In genomic region chr4:140957725-140958124, GRCm38 (mm10) we compare ENCODE assay signal across 8 mouse cellular contexts. TPM values are rescaled to one million over a fixed set of nuclear protein-coding genes. Genes with fewer than 3 reads are reported as not detected.
A peak's percentile ranks its signal among the peaks of the same experiment; 100 is the strongest.
DNase-seq lines count a peak whose midpoint lies in the region; ATAC-seq lines count a peak whose summit lies in the region.

No protein-coding gene starts in this region.

- 2% methylated on average over 13 of the region's 13 CpGs for WGBS in hindbrain, embryonic 13.5 days

- peaks cover 30% of the 10 kb centered on the region for H3K4me1 ChIP-seq in hindbrain, embryonic 13.5 days (replicated peaks)

- peak overlapping the region; percentile 70 for H3K4me2 ChIP-seq in hindbrain, embryonic 13.5 days

- peak overlapping the region; percentile 42 for H3K4me3 ChIP-seq in hindbrain, embryonic 13.5 days

- no peaks in the 10 kb centered on the region for H3K36me3 ChIP-seq in hindbrain, embryonic 13.5 days

- peaks cover 7% of the 10 kb centered on the region; the same call in 1 of the 2 replicates for H3K27me3 ChIP-seq in hindbrain, embryonic 13.5 days

- H3K27ac ChIP-seq in hindbrain, embryonic 13.5 days = peak overlapping the region; percentile 63

- peak; percentile 34; the same call in 1 of the 2 replicates for ATAC-seq in hindbrain, embryonic 13.5 days (ENCODE audit: low FRiP score)

- peak; percentile 67 for DNase-seq in R1 (ENCODE audit: low read depth, low spot score)
- peak; percentile 84 to 87 for DNase-seq in cerebellum, postnatal 25 days
- peak; percentile 54 to 74 for DNase-seq in frontal cortex, postnatal 25 days (ENCODE audit: low spot score in 2 of 2)
- DNase-seq in left cerebral cortex, adult 11 months (ENCODE audit: low spot score) = peak; percentile 75
- DNase-seq in lung, postnatal 4 days = peak; percentile 61 to 85
- peak; percentile 77 for DNase-seq in retina, postnatal 7 days (ENCODE audit: low read depth, low spot score)
- DNase-seq in urinary bladder, adult 2 months (ENCODE audit: low spot score) = peak; percentile 57

- H3K9me3 ChIP-seq in hindbrain, embryonic 13.5 days = no peaks in the 10 kb centered on the region

- H3K9ac ChIP-seq in hindbrain, embryonic 13.5 days = peak overlapping the region; percentile 71

RNA-seq across cellular contexts. Expression of gene Sdhb, which starts 3.3 kb away (rescaled TPM):
- polyA plus RNA-seq in hindbrain, embryonic 13.5 days (2015; fragmentation: Nextera tagmentation; extraction: Ambion mirVana) = 442 and 459 TPM in 2 replicates
- polyA plus RNA-seq in urinary bladder, adult 2 months (2012; rRNA removed) = 175 and 188 TPM in 2 replicates

RNA-seq across cellular contexts. Expression of gene Atp13a2, which starts 28.9 kb away (rescaled TPM):
- 140 TPM in 2 replicates for polyA plus RNA-seq in hindbrain, embryonic 13.5 days (2015; fragmentation: Nextera tagmentation; extraction: Ambion mirVana)
- polyA plus RNA-seq in urinary bladder, adult 2 months (2012; rRNA removed) = 49.5 and 57.3 TPM in 2 replicates

RNA-seq across cellular contexts. Expression of gene Padi2, which starts 51.6 kb away (rescaled TPM):
- polyA plus RNA-seq in hindbrain, embryonic 13.5 days (2015; fragmentation: Nextera tagmentation; extraction: Ambion mirVana) = 0.89 and 1.1 TPM in 2 replicates
- 1.7 and 1.8 TPM in 2 replicates for polyA plus RNA-seq in urinary bladder, adult 2 months (2012; rRNA removed)

RNA-seq across cellular contexts. Expression of gene Mfap2, which starts 52.5 kb away (rescaled TPM):
- polyA plus RNA-seq in hindbrain, embryonic 13.5 days (2015; fragmentation: Nextera tagmentation; extraction: Ambion mirVana) = 198 and 227 TPM in 2 replicates
- polyA plus RNA-seq in urinary bladder, adult 2 months (2012; rRNA removed) = 37.6 and 37.9 TPM in 2 replicates

Comparison
In these comparisons a context has a peak if more than half of its experiments do, and no peak if none do; other contexts are left out.
1. Peak in every context shown above with its lines: DNase-seq, ATAC-seq, H3K4me3 ChIP-seq and H3K27ac ChIP-seq.